Mouse (Mus musculus) c-Kit-negative CD71-positive TER-119-positive erythroid progenitor cells, embryonic 14.5 days (primary cell): ENCODE measurements around the gene Itga3.

Experiments
- DNase-seq: peaks from one replicate; pipeline ENCODE4 v3.0.0-alpha.2; 2013; ENCODE audit warnings: low read depth, low spot score

Itga3 gene

GRCm38 (mm10) chr11:95096608-95097373 lies 20.2 kb upstream of the Itga3 start:
- no peak for DNase-seq

GRCm38 (mm10) chr11:95095596-95095995 lies 19.0 kb upstream of the Itga3 start:
- DNase-seq = no peak

- no peak for DNase-seq
These were observed 16.5 kb upstream of the Itga3 start for GRCm38 (mm10) chr11:95093077-95093476.

- no peak for DNase-seq
These were observed 12.5 kb upstream of the Itga3 start for GRCm38 (mm10) chr11:95088857-95089779.

- DNase-seq = no peak
These were observed 11.7 kb upstream of the Itga3 start for GRCm38 (mm10) chr11:95088286-95088685.

GRCm38 (mm10) chr11:95087301-95088228 lies 11.0 kb upstream of the Itga3 start:
- no peak for DNase-seq

GRCm38 (mm10) chr11:95086229-95086628 lies 9.6 kb upstream of the Itga3 start:
- no peak for DNase-seq

- no peak for DNase-seq
These were observed 9.1 kb upstream of the Itga3 start for GRCm38 (mm10) chr11:95085710-95086109.

GRCm38 (mm10) chr11:95084811-95085382 lies 8.3 kb upstream of the Itga3 start:
- DNase-seq = no peak

- no peak for DNase-seq
These were observed 7.6 kb upstream of the Itga3 start for GRCm38 (mm10) chr11:95084175-95084574.

- no peak for DNase-seq
These were observed 6.3 kb upstream of the Itga3 start for GRCm38 (mm10) chr11:95082896-95083295.

- no peak for DNase-seq
These were observed 4.2 kb upstream of the Itga3 start for GRCm38 (mm10) chr11:95080783-95081182.

- no peak for DNase-seq
These were observed 2.8 kb upstream of the Itga3 start for GRCm38 (mm10) chr11:95079256-95079875.

- DNase-seq = no peak
These were observed 1.4 kb upstream of the Itga3 start for GRCm38 (mm10) chr11:95077956-95078355.

GRCm38 (mm10) chr11:95076041-95076535 lies 513 bp downstream of the Itga3 start:
- DNase-seq = no peak

GRCm38 (mm10) chr11:95075197-95076040 lies 1.2 kb downstream of the Itga3 start:
- no peak for DNase-seq

GRCm38 (mm10) chr11:95074694-95075093 lies 1.9 kb downstream of the Itga3 start:
- DNase-seq = no peak

- no peak for DNase-seq
These were observed 2.8 kb downstream of the Itga3 start for GRCm38 (mm10) chr11:95073835-95074234.

- no peak for DNase-seq
These were observed 3.8 kb downstream of the Itga3 start for GRCm38 (mm10) chr11:95072804-95073203.

GRCm38 (mm10) chr11:95072136-95072535 lies 4.5 kb downstream of the Itga3 start:
- DNase-seq = no peak
